ENCODE assay signal across 11 mouse cellular contexts in genomic region chr6:83010010-83010409, GRCm38 (mm10). TPM values are rescaled to one million over a fixed set of nuclear protein-coding genes. Genes with fewer than 3 reads are reported as not detected.
DNase-seq lines count a peak whose midpoint lies in the region; ATAC-seq and TF ChIP-seq lines count a peak whose summit lies in the region.
"Had no signal": no experiment of that assay in that cellular context is flagged by ENCODE, and none has a peak within 500 bp of the region (broad histone marks: within the 10 kb centered on the region; RNA-seq: fewer than 3 reads in every experiment).

No protein-coding gene starts in this region.

- H3K9ac ChIP-seq in liver, embryonic 15.5 days: peak overlapping the region; percentile 10; the same call in 1 of the 2 replicates
- no peak overlapping the region for H3K9ac ChIP-seq in stomach, postnatal 0 days (ENCODE audit: low read length)
- H3K9ac ChIP-seq in intestine, embryonic 16.5 days (ENCODE audit: low read depth, low read length): no peak overlapping the region
- H3K9ac ChIP-seq: limb, embryonic 12.5 days; neural tube, embryonic 12.5 days had no signal

- no peak for TF ChIP-seq CTCF in bone marrow, adult 2 months (IDR thresholded peaks at IDR 0.05; ENCODE audit: control insufficient read depth, insufficient read depth, low read length)
- TF ChIP-seq CTCF in stomach, postnatal 0 days (IDR thresholded peaks at IDR 0.05; ENCODE audit: low read depth): no peak

- no peak for TF ChIP-seq POLR2A in bone marrow, adult 2 months (IDR thresholded peaks at IDR 0.05; ENCODE audit: borderline replicate concordance, control insufficient read depth, low read depth, low read length)

- peaks cover 98% of the 10 kb centered on the region for H3K4me1 ChIP-seq in megakaryocyte, embryonic 14.5 days
- peaks cover 20% of the 10 kb centered on the region for H3K4me1 ChIP-seq in bone marrow, adult 2 months (ENCODE audit: control insufficient read depth, insufficient read depth, low read length)
- H3K4me1 ChIP-seq in liver, embryonic 15.5 days (replicated peaks): peaks cover 73% of the 10 kb centered on the region
- no peaks in the 10 kb centered on the region for H3K4me1 ChIP-seq in stomach, postnatal 0 days (replicated peaks; ENCODE audit: control insufficient read depth, insufficient read depth)
- no peaks in the 10 kb centered on the region for H3K4me1 ChIP-seq in intestine, embryonic 16.5 days (ENCODE audit: control insufficient read depth, insufficient read depth, low read length)
- H3K4me1 ChIP-seq: neural tube, embryonic 12.5 days had no signal

- no peak for TF ChIP-seq EP300 in stomach, postnatal 0 days (optimal IDR thresholded peaks at IDR 0.05)

- H3K4me2 ChIP-seq in liver, embryonic 15.5 days: peak overlapping the region; percentile 45
- H3K4me2 ChIP-seq in stomach, postnatal 0 days (replicated peaks; ENCODE audit: low read depth): no peak overlapping the region
- H3K4me2 ChIP-seq in intestine, embryonic 16.5 days (ENCODE audit: low read depth, low read length): no peak overlapping the region
- H3K4me2 ChIP-seq: limb, embryonic 12.5 days; neural tube, embryonic 12.5 days had no signal

- no peaks in the 10 kb centered on the region for H3K27me3 ChIP-seq in megakaryocyte, embryonic 14.5 days (replicated peaks)
- no peaks in the 10 kb centered on the region for H3K27me3 ChIP-seq in liver, embryonic 15.5 days
- no peaks in the 10 kb centered on the region for H3K27me3 ChIP-seq in stomach, postnatal 0 days (ENCODE audit: control insufficient read depth, insufficient read depth, low read length)
- H3K27me3 ChIP-seq in intestine, embryonic 16.5 days (replicated peaks; ENCODE audit: control insufficient read depth, insufficient read depth, low read length): no peaks in the 10 kb centered on the region
- H3K27me3 ChIP-seq: limb, embryonic 12.5 days; neural tube, embryonic 12.5 days had no signal

- no peak for DNase-seq in stomach, postnatal 0 days (ENCODE audit: low spot score)
- no peak for DNase-seq in kidney, postnatal 10 days

- H3K4me3 ChIP-seq in megakaryocyte, embryonic 14.5 days (replicated peaks): peak overlapping the region; percentile 79
- peak overlapping the region; percentile 18 for H3K4me3 ChIP-seq in bone marrow, adult 2 months (replicated peaks; ENCODE audit: control insufficient read depth, low read depth, low read length)
- peak overlapping the region; percentile 22; the same call in 1 of the 2 replicates for H3K4me3 ChIP-seq in liver, embryonic 15.5 days (replicated peaks)
- no peak overlapping the region for H3K4me3 ChIP-seq in stomach, postnatal 0 days (ENCODE audit: low read depth, low read length)
- no peak overlapping the region for H3K4me3 ChIP-seq in intestine, embryonic 16.5 days (ENCODE audit: low read length)
- H3K4me3 ChIP-seq: limb, embryonic 12.5 days; midbrain, embryonic 10.5 days; neural tube, embryonic 12.5 days had no signal

- 15% methylated on average over 7 of the region's 7 CpGs for WGBS in bone marrow, adult 2 months
- 14% methylated on average over 7 of the region's 7 CpGs for WGBS in liver, embryonic 15.5 days (ENCODE audit: insufficient replicate concordance)
- WGBS in stomach, postnatal 0 days: 32% methylated on average over 7 of the region's 7 CpGs
- 49% methylated on average over 7 of the region's 7 CpGs for WGBS in intestine, embryonic 16.5 days

- H3K9me3 ChIP-seq in megakaryocyte, embryonic 14.5 days: no peaks in the 10 kb centered on the region
- no peaks in the 10 kb centered on the region for H3K9me3 ChIP-seq in liver, embryonic 15.5 days (replicated peaks)
- no peaks in the 10 kb centered on the region for H3K9me3 ChIP-seq in stomach, postnatal 0 days (ENCODE audit: control insufficient read depth, low read length)
- no peaks in the 10 kb centered on the region for H3K9me3 ChIP-seq in intestine, embryonic 16.5 days (ENCODE audit: control insufficient read depth, low read length)
- H3K9me3 ChIP-seq: limb, embryonic 12.5 days; midbrain, embryonic 10.5 days; neural tube, embryonic 12.5 days had no signal

- H3K27ac ChIP-seq in bone marrow, adult 2 months (ENCODE audit: control insufficient read depth, insufficient read depth, low read depth, low read length, poor library complexity): peak overlapping the region; percentile 74
- H3K27ac ChIP-seq in liver, embryonic 15.5 days (replicated peaks): peak overlapping the region; percentile 99
- 0 out of 2 replicates have a peak overlapping the region, but pooled peaks have one; percentile 24 for H3K27ac ChIP-seq in stomach, postnatal 0 days (replicated peaks)
- no peak overlapping the region for H3K27ac ChIP-seq in intestine, embryonic 16.5 days (ENCODE audit: low read length)
- H3K27ac ChIP-seq: limb, embryonic 12.5 days; midbrain, embryonic 10.5 days; neural tube, embryonic 12.5 days had no signal

- no peak for ATAC-seq in megakaryocyte, adult 5-6 weeks (ENCODE audit: poor library complexity, severe bottlenecking)
- ATAC-seq in liver, embryonic 15.5 days (ENCODE audit: insufficient read depth): no peak
- ATAC-seq in stomach, postnatal 0 days (ENCODE audit: low FRiP score, low TSS enrichment): no peak
- no peak for ATAC-seq in intestine, embryonic 16.5 days
- ATAC-seq: hindbrain, embryonic 16.5 days had no signal

- H3K36me3 ChIP-seq in megakaryocyte, embryonic 14.5 days (replicated peaks; ENCODE audit: low read length): peaks cover 2% of the 10 kb centered on the region
- no peaks in the 10 kb centered on the region for H3K36me3 ChIP-seq in liver, embryonic 15.5 days (replicated peaks)
- H3K36me3 ChIP-seq in stomach, postnatal 0 days (ENCODE audit: control insufficient read depth, insufficient read depth, low read length): no peaks in the 10 kb centered on the region
- H3K36me3 ChIP-seq in intestine, embryonic 16.5 days (ENCODE audit: control insufficient read depth, insufficient read depth, low read length): no peaks in the 10 kb centered on the region
- H3K36me3 ChIP-seq: limb, embryonic 12.5 days; midbrain, embryonic 10.5 days; neural tube, embryonic 12.5 days had no signal

RNA-seq across cellular contexts. Expression of gene Dok1, which starts 23.3 kb away (rescaled TPM):
- 159 and 256 TPM in 2 replicates for polyA plus RNA-seq in megakaryocyte, embryonic 14.5 days (2012; ENCODE audit: insufficient read depth, low replicate concordance)
- total RNA-seq in megakaryocyte, adult 5-6 weeks (2015): 10.2 and 12.3 TPM in 2 replicates
- total RNA-seq in megakaryocyte, adult 5-6 weeks (2017): 23.5 and 26.8 TPM in 2 replicates
- 26.6 and 39.6 TPM in 2 replicates for polyA plus RNA-seq in bone marrow, adult 2 months (2011; ENCODE audit: insufficient read depth, insufficient read length, low replicate concordance, missing spikeins)
- 19.9 and 21.1 TPM in 2 replicates for polyA plus RNA-seq in liver, embryonic 15.5 days (2015; fragmentation: Nextera tagmentation; extraction: Ambion mirVana)
- 8.3 TPM in 2 replicates for polyA plus RNA-seq in stomach, postnatal 0 days (2015; fragmentation: Nextera tagmentation; extraction: Ambion mirVana)
- polyA plus RNA-seq in intestine, embryonic 16.5 days (2015; fragmentation: Nextera tagmentation; extraction: Ambion mirVana): 9.5 and 9.6 TPM in 2 replicates

RNA-seq across cellular contexts. Expression of gene Loxl3, which starts 24.0 kb away (rescaled TPM):
- polyA plus RNA-seq in megakaryocyte, embryonic 14.5 days (2012; ENCODE audit: insufficient read depth, low replicate concordance): 0.40 and 4.2 TPM in 2 replicates
- total RNA-seq in megakaryocyte, adult 5-6 weeks (2015): 0.30 and 0.65 TPM in 2 replicates
- 0.44 and 1.4 TPM in 2 replicates for total RNA-seq in megakaryocyte, adult 5-6 weeks (2017)
- polyA plus RNA-seq in bone marrow, adult 2 months (2011; ENCODE audit: insufficient read depth, insufficient read length, low replicate concordance, missing spikeins): 6.9 and 13.3 TPM in 2 replicates
- 1.7 and 2.1 TPM in 2 replicates for polyA plus RNA-seq in liver, embryonic 15.5 days (2015; fragmentation: Nextera tagmentation; extraction: Ambion mirVana)
- 5.5 and 6.1 TPM in 2 replicates for polyA plus RNA-seq in stomach, postnatal 0 days (2015; fragmentation: Nextera tagmentation; extraction: Ambion mirVana)
- 11.3 and 11.9 TPM in 2 replicates for polyA plus RNA-seq in intestine, embryonic 16.5 days (2015; fragmentation: Nextera tagmentation; extraction: Ambion mirVana)

RNA-seq across cellular contexts. Expression of gene Aup1, which starts 44.3 kb away (rescaled TPM):
- 1,695 and 4,915 TPM in 2 replicates for polyA plus RNA-seq in megakaryocyte, embryonic 14.5 days (2012; ENCODE audit: insufficient read depth, low replicate concordance)
- 156 and 191 TPM in 2 replicates for total RNA-seq in megakaryocyte, adult 5-6 weeks (2015)
- 143 and 168 TPM in 2 replicates for total RNA-seq in megakaryocyte, adult 5-6 weeks (2017)
- polyA plus RNA-seq in bone marrow, adult 2 months (2011; ENCODE audit: insufficient read depth, insufficient read length, low replicate concordance, missing spikeins): 142 and 337 TPM in 2 replicates
- polyA plus RNA-seq in liver, embryonic 15.5 days (2015; fragmentation: Nextera tagmentation; extraction: Ambion mirVana): 189 and 201 TPM in 2 replicates
- 135 and 150 TPM in 2 replicates for polyA plus RNA-seq in stomach, postnatal 0 days (2015; fragmentation: Nextera tagmentation; extraction: Ambion mirVana)
- polyA plus RNA-seq in intestine, embryonic 16.5 days (2015; fragmentation: Nextera tagmentation; extraction: Ambion mirVana): 258 and 265 TPM in 2 replicates

RNA-seq across cellular contexts. Expression of gene Htra2, which starts 45.1 kb away (rescaled TPM):
- 27.7 and 49.5 TPM in 2 replicates for polyA plus RNA-seq in megakaryocyte, embryonic 14.5 days (2012; ENCODE audit: insufficient read depth, low replicate concordance)
- 53.9 and 55.6 TPM in 2 replicates for total RNA-seq in megakaryocyte, adult 5-6 weeks (2015)
- 34.1 and 41.4 TPM in 2 replicates for total RNA-seq in megakaryocyte, adult 5-6 weeks (2017)
- 115 and 145 TPM in 2 replicates for polyA plus RNA-seq in bone marrow, adult 2 months (2011; ENCODE audit: insufficient read depth, insufficient read length, low replicate concordance, missing spikeins)
- 87.9 and 93.6 TPM in 2 replicates for polyA plus RNA-seq in liver, embryonic 15.5 days (2015; fragmentation: Nextera tagmentation; extraction: Ambion mirVana)
- 31.3 and 35.7 TPM in 2 replicates for polyA plus RNA-seq in stomach, postnatal 0 days (2015; fragmentation: Nextera tagmentation; extraction: Ambion mirVana)
- 66.0 and 68.5 TPM in 2 replicates for polyA plus RNA-seq in intestine, embryonic 16.5 days (2015; fragmentation: Nextera tagmentation; extraction: Ambion mirVana)

RNA-seq across cellular contexts. Expression of gene Dqx1, which starts 47.6 kb away (rescaled TPM):
- polyA plus RNA-seq in megakaryocyte, embryonic 14.5 days (2012; ENCODE audit: insufficient read depth, low replicate concordance): 0.22 TPM in 1 of 2 replicates, not detected in the other
- 2.2 and 2.3 TPM in 2 replicates for total RNA-seq in megakaryocyte, adult 5-6 weeks (2015)
- total RNA-seq in megakaryocyte, adult 5-6 weeks (2017): 0.62 and 1.2 TPM in 2 replicates
- 5.3 and 13.5 TPM in 2 replicates for polyA plus RNA-seq in bone marrow, adult 2 months (2011; ENCODE audit: insufficient read depth, insufficient read length, low replicate concordance, missing spikeins)
- polyA plus RNA-seq in liver, embryonic 15.5 days (2015; fragmentation: Nextera tagmentation; extraction: Ambion mirVana): 6.8 and 7.8 TPM in 2 replicates
- 5.4 and 5.8 TPM in 2 replicates for polyA plus RNA-seq in stomach, postnatal 0 days (2015; fragmentation: Nextera tagmentation; extraction: Ambion mirVana)
- polyA plus RNA-seq in intestine, embryonic 16.5 days (2015; fragmentation: Nextera tagmentation; extraction: Ambion mirVana): 24.0 and 28.7 TPM in 2 replicates

Comparison
In these comparisons a context has a peak if more than half of its experiments do, and no peak if none do; other contexts are left out.
1. H3K4me3 ChIP-seq: peak in megakaryocyte, embryonic 14.5 days (single experiment), bone marrow, adult 2 months (single experiment) and liver, embryonic 15.5 days (single experiment); none in stomach, postnatal 0 days (single experiment) and intestine, embryonic 16.5 days (single experiment).